Mouse (Mus musculus): ENCODE data around the gene Nrsn2. TPM values are rescaled to one million over a fixed set of nuclear protein-coding genes. Genes with fewer than 3 reads are reported as not detected.

The Nrsn2 gene
- total and polyA plus RNA-seq, 3 experiments, result not detected

DNA sequence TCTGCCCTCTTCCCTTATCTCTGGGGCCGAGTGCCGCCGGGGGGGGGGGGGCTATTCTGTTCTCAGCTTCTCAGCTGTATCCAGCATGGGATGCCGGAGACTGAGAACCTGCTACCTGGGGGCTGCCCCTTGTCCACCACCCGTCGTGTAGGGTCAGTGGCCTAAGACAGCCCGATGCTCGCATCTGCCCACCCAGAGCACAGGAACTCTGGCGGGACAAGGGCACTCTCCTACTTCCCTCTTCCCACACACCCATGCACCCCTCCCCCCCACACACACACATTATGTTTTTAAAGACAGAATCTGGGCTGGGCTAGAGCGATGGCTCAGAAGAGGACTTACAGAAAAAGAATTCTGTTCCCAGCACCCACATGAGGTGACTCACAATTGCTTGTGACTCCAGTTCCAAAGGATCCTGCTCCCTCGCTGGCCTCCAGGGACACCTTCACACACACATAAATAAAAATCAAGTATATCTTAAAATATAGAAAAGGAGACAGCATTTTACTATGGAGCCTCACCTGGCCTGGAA lies 41.1 kb downstream of the Nrsn2 start:
- no peaks in the 10 kb centered on the region for H3K9me3 ChIP-seq (replicated peaks; ENCODE audit: low read length)
- H3K4me3 ChIP-seq (replicated peaks in 1 of 3; ENCODE audit: low read depth in 2 of 3, low read length in 2 of 3, poor library complexity in 1 of 3), result no peak overlapping the region
- dilution Hi-C loops (cut with MboI; ENCODE audit: extremely low pct_ligation_motif_present, extremely low pct_unique_long_range_greater_than_20kb, low sequenced_read_pairs) (no loop called here), in situ Hi-C loops (cut with MboI; ENCODE audit: low pct_ligation_motif_present, low pct_unique_long_range_greater_than_20kb, low sequenced_read_pairs) (no loop called here)
- DNase-seq (ENCODE audit: extremely low read depth), result no peak
- H3K4me1 ChIP-seq (ENCODE audit: control insufficient read depth in 1 of 2, insufficient read depth in 2 of 2), result peaks cover 25 to 50% of the 10 kb centered on the region in 2 experiments
- H3K79me2 ChIP-seq (replicated peaks; ENCODE audit: control insufficient read depth, extremely low read depth, insufficient read depth, poor library complexity, severe bottlenecking), result peaks cover 25% of the 10 kb centered on the region
- no peak for TF ChIP-seq TCF12 (IDR thresholded peaks at IDR 0.05; ENCODE audit: low read depth, low read length)
- TF ChIP-seq TBP (conservative IDR thresholded peaks at IDR 0.05; ENCODE audit: low read depth, low read length), result no peak
- no peak for TF ChIP-seq ELF1 (IDR thresholded peaks at IDR 0.05; ENCODE audit: low read depth, low read length)
- TF ChIP-seq RCOR1 (conservative IDR thresholded peaks at IDR 0.05; ENCODE audit: low read depth, low read length), result no peak
- TF ChIP-seq ZC3H11A (IDR thresholded peaks at IDR 0.05; ENCODE audit: low read depth, low read length), result no peak
- no peak for TF ChIP-seq HCFC1 (IDR thresholded peaks at IDR 0.05; ENCODE audit: low read depth, low read length)
- TF ChIP-seq CHD1 (IDR thresholded peaks at IDR 0.05; ENCODE audit: low read depth, low read length), result no peak
- H3K4me2 ChIP-seq (ENCODE audit: insufficient read depth, low read depth, poor library complexity, severe bottlenecking), result no peak overlapping the region
- H3K27me3 ChIP-seq (replicated peaks), result no peaks in the 10 kb centered on the region
- H3K36me3 ChIP-seq (replicated peaks in 1 of 2; ENCODE audit: control insufficient read depth in 1 of 2, insufficient read depth in 1 of 2, low read length in 1 of 2), result peaks cover 36 to 48% of the 10 kb centered on the region in 2 experiments
- no peak overlapping the region for H3K27ac ChIP-seq (ENCODE audit: insufficient read depth, low read depth)
- H3K9ac ChIP-seq (ENCODE audit: insufficient read depth, low read depth), result no peak overlapping the region

DNA sequence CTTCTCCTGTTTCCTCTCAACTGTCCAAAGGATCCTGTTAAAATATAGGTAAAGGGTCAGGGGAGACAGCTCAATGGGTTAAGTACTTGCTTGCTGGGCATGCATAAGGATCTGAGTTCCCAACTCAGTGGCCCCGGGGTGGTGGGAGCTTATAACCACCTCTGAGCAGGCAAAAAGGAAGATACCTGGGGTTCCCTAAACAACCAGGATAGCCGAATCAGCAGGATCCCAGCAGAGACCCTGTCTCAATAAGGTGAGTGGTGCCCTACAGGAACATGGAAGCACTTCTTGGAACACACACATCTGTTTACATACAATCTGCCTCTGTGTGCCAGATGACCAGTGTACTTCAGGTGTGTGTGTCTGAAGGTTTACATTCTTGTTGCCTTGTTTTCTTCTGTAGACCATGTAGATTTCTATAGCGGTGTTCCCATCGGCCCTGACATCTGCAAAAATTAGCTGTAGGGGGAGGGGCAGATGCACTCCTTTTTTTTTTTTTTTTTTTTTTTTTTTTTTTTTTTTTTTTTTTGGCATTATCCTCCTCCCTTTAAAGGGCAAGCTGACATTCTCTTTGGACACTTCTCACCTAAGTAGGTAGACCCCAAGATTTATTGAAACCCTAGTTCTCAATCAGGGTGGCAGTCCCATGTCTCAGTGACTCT lies 43.0 kb downstream of the Nrsn2 start:
- Histone ChIP-seq H3K9ac (ENCODE audit: insufficient read depth, low read depth) (no peak overlapping the region), H3K36me3 (replicated peaks in 1 of 2; ENCODE audit: control insufficient read depth in 1 of 2, insufficient read depth in 1 of 2, low read length in 1 of 2) (peaks cover 30 to 48% of the 10 kb centered on the region in 2 experiments), H3K79me2 (replicated peaks; ENCODE audit: control insufficient read depth, extremely low read depth, insufficient read depth, poor library complexity, severe bottlenecking) (peaks cover 32% of the 10 kb centered on the region), H3K9me3 (replicated peaks; ENCODE audit: low read length) (no peaks in the 10 kb centered on the region), H3K27ac (ENCODE audit: insufficient read depth, low read depth) (no peak overlapping the region), H3K4me2 (ENCODE audit: insufficient read depth, low read depth, poor library complexity, severe bottlenecking) (no peak overlapping the region; the same call in 1 of the 2 replicates), H3K4me3 (replicated peaks in 1 of 3; ENCODE audit: low read depth in 2 of 3, low read length in 2 of 3, poor library complexity in 1 of 3) (no peak overlapping the region), H3K4me1 (ENCODE audit: control insufficient read depth in 1 of 2, insufficient read depth in 2 of 2) (peaks cover 16 to 51% of the 10 kb centered on the region in 2 experiments), H3K27me3 (replicated peaks) (no peaks in the 10 kb centered on the region)
- no peak for DNase-seq (ENCODE audit: extremely low read depth)
- no peak for TF ChIP-seq JUND (conservative IDR thresholded peaks at IDR 0.05; ENCODE audit: low read depth, low read length)
- TF ChIP-seq ZNF384 (IDR thresholded peaks at IDR 0.05; ENCODE audit: low read depth, low read length), result peak; percentile 96
- TF ChIP-seq CHD2 (IDR thresholded peaks at IDR 0.05; ENCODE audit: low read length), result peak; percentile 44; the same call in 1 of the 2 replicates
- TF ChIP-seq RCOR1 (conservative IDR thresholded peaks at IDR 0.05; ENCODE audit: low read depth, low read length), result no peak
- no peak for TF ChIP-seq CTCF (conservative IDR thresholded peaks at IDR 0.05 in 1 of 2, IDR thresholded peaks at IDR 0.05 in 1 of 2; ENCODE audit: low read depth in 2 of 2, low read length in 2 of 2)
- no peak for TF ChIP-seq POLR2AphosphoS2 (IDR thresholded peaks at IDR 0.05; ENCODE audit: low read depth, low read length)
- no peak for TF ChIP-seq ZMIZ1 (IDR thresholded peaks at IDR 0.05; ENCODE audit: low read depth, low read length)
- no peak for TF ChIP-seq TBP (conservative IDR thresholded peaks at IDR 0.05; ENCODE audit: low read depth, low read length)
- dilution Hi-C loops (cut with MboI; ENCODE audit: extremely low pct_ligation_motif_present, extremely low pct_unique_long_range_greater_than_20kb, low sequenced_read_pairs), result no loop called here
- in situ Hi-C loops (cut with MboI; ENCODE audit: low pct_ligation_motif_present, low pct_unique_long_range_greater_than_20kb, low sequenced_read_pairs), result no loop called here
